Mouse (Mus musculus): ENCODE data around the gene Krtap10-10. TPM values are rescaled to one million over a fixed set of nuclear protein-coding genes. Genes with fewer than 3 reads are reported as not detected.
"Not testable (repeated sequence)": the region's sequence is repeated elsewhere in the genome, so short reads cannot be mapped to it uniquely, and the experiment has no call there.

The Krtap10-10 gene
- not detected in 2 replicates for polyA plus RNA-seq (2016; fragmentation: Nextera tagmentation; extraction: Ambion mirVana)

- H3K27me3 ChIP-seq, result no peaks in the 10 kb centered on the region
- no peak within 1 kb of the TSS for H3K4me3 ChIP-seq
- ATAC-seq (ENCODE audit: low FRiP score), result no peak
- no peak within 1 kb of the TSS for H3K27ac ChIP-seq
- no peaks in the 10 kb centered on the region for H3K9me3 ChIP-seq (replicated peaks)
- no peaks in the 10 kb centered on the region for H3K4me1 ChIP-seq
- H3K9ac ChIP-seq, result no peak within 1 kb of the TSS
- no peak within 1 kb of the TSS for H3K4me2 ChIP-seq (replicated peaks)
- no peaks in the 10 kb centered on the region for H3K36me3 ChIP-seq
- WGBS, result 65% methylated on average over 9 of the region's 9 CpGs
Measured at GRCm38 (mm10) chr10:77835647-77836046, at the start of gene Krtap10-10. Krtap10-10 (plus strand) TSS chr10:77835947.

- not testable (repeated sequence) for H3K4me3 ChIP-seq; H3K4me1 ChIP-seq; H3K9ac ChIP-seq; H3K9me3 ChIP-seq (replicated peaks); H3K36me3 ChIP-seq; H3K27ac ChIP-seq; H3K27me3 ChIP-seq; H3K4me2 ChIP-seq (replicated peaks); ATAC-seq (ENCODE audit: low FRiP score)
- 50% methylated on average over 1 of the region's 1 CpGs for WGBS
Measured at GRCm38 (mm10) chr10:77787876-77788275, 47.9 kb upstream of the Krtap10-10 start, which contains the start of gene Gm7137. Gm7137 (minus strand) TSS chr10:77788200.

DNA sequence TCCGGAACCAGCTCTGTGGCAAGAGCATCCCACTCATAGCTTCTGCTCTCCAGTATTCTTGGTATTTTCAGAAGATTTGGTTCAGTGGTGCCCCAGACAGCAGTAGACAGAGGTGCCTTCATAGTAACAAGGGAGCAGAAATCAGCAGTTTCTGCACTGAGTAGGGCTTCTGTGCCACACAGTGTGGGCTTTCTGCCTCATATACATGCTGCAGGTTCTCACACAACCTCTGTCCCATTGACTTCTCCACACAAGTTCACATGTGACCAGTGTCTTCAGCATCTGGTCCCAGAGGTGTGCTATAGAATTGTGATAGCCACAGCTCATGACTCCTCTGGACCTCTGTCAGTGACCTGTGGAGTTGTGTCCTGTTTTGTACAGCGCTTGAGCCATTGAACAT, 47.1 kb upstream of the Krtap10-10 start:
- no peaks in the 10 kb centered on the region for H3K27me3 ChIP-seq
- H3K9me3 ChIP-seq (replicated peaks), result no peaks in the 10 kb centered on the region
- H3K4me2 ChIP-seq (replicated peaks), result no peak overlapping the region
- H3K27ac ChIP-seq, result no peak overlapping the region
- no peaks in the 10 kb centered on the region for H3K4me1 ChIP-seq
- H3K4me3 ChIP-seq, result no peak overlapping the region
- no peak overlapping the region for H3K9ac ChIP-seq
- WGBS, result 81% methylated on average over 2 of the region's 2 CpGs
- ATAC-seq (ENCODE audit: low FRiP score), result no peak
- H3K36me3 ChIP-seq, result no peaks in the 10 kb centered on the region

- ATAC-seq (ENCODE audit: low FRiP score), result no peak
- no peaks in the 10 kb centered on the region for H3K9me3 ChIP-seq (replicated peaks)
- no peak within 1 kb of the TSS for H3K4me2 ChIP-seq (replicated peaks)
- 45% methylated on average over 2 of the region's 2 CpGs for WGBS
- no peak within 1 kb of the TSS for H3K9ac ChIP-seq
- no peak within 1 kb of the TSS for H3K4me3 ChIP-seq
- H3K4me1 ChIP-seq, result peaks cover 14% of the 10 kb centered on the region
- no peak within 1 kb of the TSS for H3K27ac ChIP-seq
- H3K27me3 ChIP-seq, result no peaks in the 10 kb centered on the region
- no peaks in the 10 kb centered on the region for H3K36me3 ChIP-seq
Measured at GRCm38 (mm10) chr10:77794976-77795375, 40.8 kb upstream of the Krtap10-10 start, which contains the start of gene Gm9639. Gm9639 (minus strand) TSS chr10:77795076.

- H3K9ac ChIP-seq, result no peak overlapping the region
- no peak overlapping the region for H3K4me2 ChIP-seq (replicated peaks)
- 16% methylated on average over 3 of the region's 3 CpGs for WGBS
- no peak overlapping the region for H3K27ac ChIP-seq
- H3K4me3 ChIP-seq, result no peak overlapping the region
- H3K36me3 ChIP-seq, result no peaks in the 10 kb centered on the region
- peaks cover 14% of the 10 kb centered on the region for H3K4me1 ChIP-seq
- ATAC-seq (ENCODE audit: low FRiP score), result no peak
- no peaks in the 10 kb centered on the region for H3K9me3 ChIP-seq (replicated peaks)
- no peaks in the 10 kb centered on the region for H3K27me3 ChIP-seq
Measured at GRCm38 (mm10) chr10:77797677-77798076, 38.1 kb upstream of the Krtap10-10 start.

DNA sequence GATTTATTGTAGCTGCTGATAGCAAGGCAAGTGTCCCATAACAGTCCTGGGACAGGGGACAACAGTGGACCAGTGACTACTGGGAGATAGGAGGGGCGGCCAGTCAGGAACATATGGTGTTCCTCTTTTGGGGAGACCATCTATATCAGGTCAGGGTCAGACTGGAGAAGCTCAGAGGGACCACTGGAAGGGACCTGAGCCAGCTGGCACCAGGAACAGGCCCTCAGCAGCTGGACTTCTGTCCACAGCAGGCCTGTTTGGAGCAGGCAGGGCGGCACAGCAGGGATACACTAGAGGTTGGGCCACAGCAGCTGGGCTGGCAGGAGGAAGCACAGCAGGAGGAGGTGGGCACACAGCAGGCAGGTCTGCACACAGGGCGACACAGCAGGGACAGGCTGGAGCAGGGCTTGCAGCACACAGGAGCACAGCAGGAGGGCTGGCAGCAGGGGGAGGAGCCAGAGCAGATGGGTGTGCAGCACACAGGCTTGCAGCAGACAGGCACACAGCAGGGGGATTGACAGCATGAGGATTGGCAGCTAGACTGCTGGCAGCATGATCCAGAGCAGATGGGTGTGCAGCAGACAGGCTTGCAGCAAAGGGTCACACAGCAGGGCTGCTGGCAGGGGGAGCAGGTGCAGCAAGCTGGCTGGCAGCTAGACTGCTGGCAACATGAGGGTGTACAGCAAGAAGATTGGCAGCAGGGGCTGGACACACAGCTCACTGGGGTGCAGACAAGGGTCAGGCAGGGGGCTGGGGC, 37.4 kb upstream of the Krtap10-10 start:
- H3K9me3 ChIP-seq (replicated peaks); ATAC-seq (ENCODE audit: low FRiP score); H3K9ac ChIP-seq; H3K4me2 ChIP-seq (replicated peaks); H3K36me3 ChIP-seq; H3K27me3 ChIP-seq; H3K4me3 ChIP-seq: not testable (repeated sequence)
- WGBS, result 37% methylated on average over 3 of the region's 3 CpGs
- H3K27ac ChIP-seq, result peak overlapping the region; percentile 40; the same call in 1 of the 2 replicates
- peaks cover 14% of the 10 kb centered on the region for H3K4me1 ChIP-seq

GRCm38 (mm10) chr10:77798921-77799508, 36.7 kb upstream of the Krtap10-10 start, which contains the start of gene Gm19668:
Gm19668 (minus strand) TSS chr10:77799133.
- WGBS, result 57% methylated on average over 8 of the region's 8 CpGs
- peak within 1 kb of the TSS; percentile 40; the same call in 1 of the 2 replicates for H3K27ac ChIP-seq

DNA sequence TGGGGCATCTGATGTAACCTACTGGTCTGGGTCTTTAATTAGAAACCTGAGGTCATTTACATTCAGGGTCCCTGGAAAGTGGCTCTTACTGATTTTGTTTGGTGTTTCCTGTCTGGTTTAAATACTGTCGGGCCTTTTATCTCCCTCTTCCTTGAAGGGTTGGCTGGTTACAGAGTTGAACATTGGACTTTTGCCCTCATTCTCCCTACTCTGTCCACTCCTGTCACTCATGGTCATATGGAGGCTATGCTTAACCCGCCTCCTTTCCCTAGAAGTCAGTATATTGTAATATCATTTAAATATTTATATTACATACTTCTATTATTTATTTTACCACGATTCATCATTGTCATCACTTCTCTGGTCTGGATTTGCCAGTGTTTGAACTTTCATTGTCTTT, 31.7 kb upstream of the Krtap10-10 start:
- Histone ChIP-seq H3K36me3 (no peaks in the 10 kb centered on the region), H3K9ac (no peak overlapping the region), H3K27ac (no peak overlapping the region), H3K9me3 (replicated peaks) (no peaks in the 10 kb centered on the region), H3K4me3 (no peak overlapping the region), H3K4me2 (replicated peaks) (no peak overlapping the region), H3K27me3 (no peaks in the 10 kb centered on the region), H3K4me1 (no peaks in the 10 kb centered on the region; the same call in 1 of the 2 replicates)
- no peak for ATAC-seq (ENCODE audit: low FRiP score)
- 80% methylated on average over 3 of the region's 3 CpGs for WGBS

More at GRCm38 (mm10) chr10:77798921-77799508, 36.7 kb upstream of the Krtap10-10 start, which contains the start of gene Gm19668:
- Histone ChIP-seq H3K9ac (no peak within 1 kb of the TSS), H3K36me3 (no peaks in the 10 kb centered on the region), H3K9me3 (replicated peaks) (no peaks in the 10 kb centered on the region), H3K4me2 (replicated peaks) (no peak within 1 kb of the TSS), H3K4me3 (no peak within 1 kb of the TSS), H3K27me3 (no peaks in the 10 kb centered on the region), H3K4me1 (peaks cover 12% of the 10 kb centered on the region)
- ATAC-seq (ENCODE audit: low FRiP score), result no peak

GRCm38 (mm10) chr10:77811743-77812142, 24.0 kb upstream of the Krtap10-10 start, which contains the start of gene Gm9507:
Gm9507 (minus strand) TSS chr10:77811843.
- WGBS, result 79% methylated on average over 5 of the region's 5 CpGs
- no peak for ATAC-seq (ENCODE audit: low FRiP score)
- Histone ChIP-seq H3K36me3 (no peaks in the 10 kb centered on the region), H3K4me2 (replicated peaks) (no peak within 1 kb of the TSS), H3K9ac (no peak within 1 kb of the TSS), H3K27me3 (no peaks in the 10 kb centered on the region; the same call in 1 of the 2 replicates), H3K4me1 (no peaks in the 10 kb centered on the region), H3K27ac (no peak within 1 kb of the TSS), H3K4me3 (no peak within 1 kb of the TSS), H3K9me3 (replicated peaks) (no peaks in the 10 kb centered on the region)

GRCm38 (mm10) chr10:77814382-77814781, 21.4 kb upstream of the Krtap10-10 start, which contains the start of gene Gm2696:
Gm2696 (plus strand) TSS chr10:77814682.
- Histone ChIP-seq H3K4me3 (no peak within 1 kb of the TSS), H3K27me3 (no peaks in the 10 kb centered on the region; the same call in 1 of the 2 replicates), H3K36me3 (no peaks in the 10 kb centered on the region), H3K4me2 (replicated peaks) (no peak within 1 kb of the TSS), H3K9ac (no peak within 1 kb of the TSS), H3K27ac (no peak within 1 kb of the TSS), H3K4me1 (no peaks in the 10 kb centered on the region), H3K9me3 (replicated peaks) (no peaks in the 10 kb centered on the region)
- WGBS, result 49% methylated on average over 4 of the region's 4 CpGs
- no peak for ATAC-seq (ENCODE audit: low FRiP score)

DNA sequence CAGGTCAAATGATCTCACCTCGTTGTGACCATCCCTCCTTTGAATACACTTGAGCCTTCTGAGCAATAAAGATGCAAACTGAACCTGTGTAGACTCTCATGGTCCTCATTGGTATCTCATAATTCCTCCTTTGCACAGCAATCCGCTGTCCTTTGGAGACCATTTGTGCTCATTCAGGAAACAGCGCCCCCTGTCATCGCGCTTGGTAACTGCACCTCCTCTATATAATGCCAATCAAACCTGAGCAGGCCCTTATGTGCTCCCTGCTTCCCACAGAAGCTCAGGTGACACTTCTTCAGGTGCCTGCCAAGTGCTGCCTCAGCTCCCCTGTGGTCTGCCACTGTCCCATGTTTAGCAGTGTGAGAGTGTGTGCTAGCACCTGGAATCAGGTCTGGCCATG, 20.2 kb upstream of the Krtap10-10 start:
- no peaks in the 10 kb centered on the region; the same call in 1 of the 2 replicates for H3K27me3 ChIP-seq
- H3K4me3 ChIP-seq, result no peak overlapping the region
- no peak for ATAC-seq (ENCODE audit: low FRiP score)
- no peak overlapping the region for H3K4me2 ChIP-seq (replicated peaks)
- H3K9ac ChIP-seq, result no peak overlapping the region
- no peak overlapping the region for H3K27ac ChIP-seq
- no peaks in the 10 kb centered on the region for H3K36me3 ChIP-seq
- H3K9me3 ChIP-seq (replicated peaks), result no peaks in the 10 kb centered on the region
- no peaks in the 10 kb centered on the region for H3K4me1 ChIP-seq
- 40% methylated on average over 5 of the region's 5 CpGs for WGBS

DNA sequence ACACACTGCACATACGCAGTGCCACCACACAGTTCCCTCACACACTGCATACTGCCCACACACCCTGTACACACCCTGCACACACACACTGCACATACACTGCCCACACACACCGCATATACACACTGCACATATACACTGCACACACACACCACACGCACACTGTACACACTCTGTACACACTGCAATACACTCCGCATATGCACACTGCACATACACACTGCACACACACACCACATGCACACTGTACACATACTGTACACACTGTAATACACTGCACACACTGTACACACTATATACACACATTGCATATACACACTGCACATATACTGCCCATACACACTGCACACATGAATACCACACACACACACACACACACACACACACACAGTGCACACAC, 17.2 kb upstream of the Krtap10-10 start:
- no peaks in the 10 kb centered on the region for H3K36me3 ChIP-seq
- no peak overlapping the region for H3K27ac ChIP-seq
- H3K4me2 ChIP-seq (replicated peaks), result no peak overlapping the region
- no peaks in the 10 kb centered on the region for H3K4me1 ChIP-seq
- 0 out of 2 replicates have a peak, but pooled peaks have one; percentile 35 for ATAC-seq (ENCODE audit: low FRiP score)
- H3K27me3 ChIP-seq, result no peaks in the 10 kb centered on the region; the same call in 1 of the 2 replicates
- 96% methylated on average over 4 of the region's 4 CpGs for WGBS
- no peak overlapping the region for H3K4me3 ChIP-seq
- no peaks in the 10 kb centered on the region for H3K9me3 ChIP-seq (replicated peaks)
- H3K9ac ChIP-seq, result no peak overlapping the region

Measured in hindbrain, embryonic 12.5 days (tissue).